9 mouse cellular contexts compared by ENCODE assay signal in genomic region chr11:70227661-70228245, GRCm38 (mm10). TPM values are rescaled to one million over a fixed set of nuclear protein-coding genes. Genes with fewer than 3 reads are reported as not detected.
DNase-seq lines count a peak whose midpoint lies in the region; ATAC-seq lines count a peak whose summit lies in the region.
"Had no signal": no experiment of that assay in that cellular context is flagged by ENCODE, and none has a peak within 500 bp of the region (broad histone marks: within the 10 kb centered on the region; RNA-seq: fewer than 3 reads in every experiment).

No protein-coding gene starts in this region.

- no peak for DNase-seq in kidney, adult 18-20 months
- no peak for DNase-seq in spleen, adult 18-20 months
- DNase-seq in urinary bladder, postnatal 4 days (ENCODE audit: low spot score in 2 of 2): no peak
- DNase-seq in spleen, postnatal 14 days (ENCODE audit: low spot score in 2 of 2): no peak
- DNase-seq: kidney, postnatal 10 days had no signal

- H3K4me2 ChIP-seq in kidney, embryonic 14.5 days (replicated peaks; ENCODE audit: low read depth, low read length): peak overlapping the region; percentile 43
- peak overlapping the region; percentile 54 for H3K4me2 ChIP-seq in embryonic facial prominence, embryonic 13.5 days
- peak overlapping the region; percentile 71 for H3K4me2 ChIP-seq in heart, embryonic 13.5 days
- H3K4me2 ChIP-seq in limb, embryonic 15.5 days: no peak overlapping the region

- H3K27me3 ChIP-seq in kidney, embryonic 14.5 days (ENCODE audit: control insufficient read depth, insufficient read depth, low read length): peaks cover 50% of the 10 kb centered on the region
- peaks cover 77% of the 10 kb centered on the region for H3K27me3 ChIP-seq in embryonic facial prominence, embryonic 13.5 days
- peaks cover 68% of the 10 kb centered on the region for H3K27me3 ChIP-seq in heart, embryonic 13.5 days (replicated peaks)
- peaks cover 70% of the 10 kb centered on the region for H3K27me3 ChIP-seq in limb, embryonic 15.5 days

- no peak overlapping the region; the same call in 1 of the 2 replicates for H3K9ac ChIP-seq in kidney, embryonic 14.5 days (ENCODE audit: low read depth, low read length)
- no peak overlapping the region for H3K9ac ChIP-seq in embryonic facial prominence, embryonic 13.5 days
- peak overlapping the region; percentile 82 for H3K9ac ChIP-seq in heart, embryonic 13.5 days
- no peak overlapping the region for H3K9ac ChIP-seq in limb, embryonic 15.5 days

- no peak for ATAC-seq in kidney, embryonic 14.5 days (ENCODE audit: low FRiP score, low TSS enrichment)
- no peak for ATAC-seq in embryonic facial prominence, embryonic 13.5 days (ENCODE audit: insufficient number of reproducible peaks, insufficient read depth, low FRiP score, low TSS enrichment, low read depth)
- no peak for ATAC-seq in heart, embryonic 13.5 days (ENCODE audit: extremely low read depth, insufficient number of reproducible peaks, low FRiP score, low TSS enrichment)
- no peak for ATAC-seq in limb, embryonic 15.5 days (ENCODE audit: insufficient number of reproducible peaks, low FRiP score, low TSS enrichment, low read depth)

- no peaks in the 10 kb centered on the region for H3K36me3 ChIP-seq in kidney, embryonic 14.5 days (ENCODE audit: control insufficient read depth, insufficient read depth, low read length)
- H3K36me3 ChIP-seq in embryonic facial prominence, embryonic 13.5 days: no peaks in the 10 kb centered on the region
- H3K36me3 ChIP-seq in heart, embryonic 13.5 days: no peaks in the 10 kb centered on the region
- H3K36me3 ChIP-seq in limb, embryonic 15.5 days: no peaks in the 10 kb centered on the region

- H3K4me3 ChIP-seq in kidney, embryonic 14.5 days (ENCODE audit: low read length): peak overlapping the region; percentile 38
- peak overlapping the region; percentile 37; the same call in 1 of the 2 replicates for H3K4me3 ChIP-seq in embryonic facial prominence, embryonic 13.5 days
- peak overlapping the region; percentile 51 for H3K4me3 ChIP-seq in heart, embryonic 13.5 days
- H3K4me3 ChIP-seq in limb, embryonic 15.5 days: peak overlapping the region; percentile 30

- H3K9me3 ChIP-seq in kidney, embryonic 14.5 days (ENCODE audit: control insufficient read depth, low read length): no peaks in the 10 kb centered on the region
- H3K9me3 ChIP-seq in embryonic facial prominence, embryonic 13.5 days: no peaks in the 10 kb centered on the region
- no peaks in the 10 kb centered on the region for H3K9me3 ChIP-seq in heart, embryonic 13.5 days
- no peaks in the 10 kb centered on the region for H3K9me3 ChIP-seq in limb, embryonic 15.5 days

- H3K27ac ChIP-seq in kidney, embryonic 14.5 days (ENCODE audit: low read depth, low read length): no peak overlapping the region
- no peak overlapping the region for H3K27ac ChIP-seq in embryonic facial prominence, embryonic 13.5 days
- peak overlapping the region; percentile 88 for H3K27ac ChIP-seq in heart, embryonic 13.5 days (replicated peaks)
- no peak overlapping the region for H3K27ac ChIP-seq in limb, embryonic 15.5 days

- peaks cover 7% of the 10 kb centered on the region for H3K4me1 ChIP-seq in kidney, embryonic 14.5 days (ENCODE audit: control insufficient read depth, insufficient read depth, low read length)
- H3K4me1 ChIP-seq in embryonic facial prominence, embryonic 13.5 days: peaks cover 32% of the 10 kb centered on the region
- peaks cover 64% of the 10 kb centered on the region for H3K4me1 ChIP-seq in heart, embryonic 13.5 days
- H3K4me1 ChIP-seq in limb, embryonic 15.5 days: peaks cover 45% of the 10 kb centered on the region

- WGBS in kidney, embryonic 14.5 days: 89% methylated on average over 4 of the region's 4 CpGs
- 88% methylated on average over 4 of the region's 4 CpGs for WGBS in embryonic facial prominence, embryonic 13.5 days
- 77% methylated on average over 4 of the region's 4 CpGs for WGBS in heart, embryonic 13.5 days
- 86% methylated on average over 4 of the region's 4 CpGs for WGBS in limb, embryonic 15.5 days

RNA-seq across cellular contexts. Expression of gene Bcl6b, which starts 1.8 kb away (rescaled TPM):
- polyA plus RNA-seq in kidney, embryonic 14.5 days (2014; fragmentation: Nextera tagmentation; extraction: Ambion mirVana): 19.2 and 20.0 TPM in 2 replicates
- polyA plus RNA-seq in embryonic facial prominence, embryonic 13.5 days (2015; fragmentation: Nextera tagmentation; extraction: Ambion mirVana): 11.1 and 11.3 TPM in 2 replicates
- polyA plus RNA-seq in heart, embryonic 13.5 days (2015; fragmentation: Nextera tagmentation; extraction: Ambion mirVana): 17.8 and 18.3 TPM in 2 replicates
- 12.1 and 13.9 TPM in 2 replicates for polyA plus RNA-seq in limb, embryonic 15.5 days (2015; fragmentation: Nextera tagmentation; extraction: Ambion mirVana)

RNA-seq across cellular contexts. Expression of gene Slc16a13, which starts 6.9 kb away (rescaled TPM):
- polyA plus RNA-seq in kidney, embryonic 14.5 days (2014; fragmentation: Nextera tagmentation; extraction: Ambion mirVana): 8.4 and 14.2 TPM in 2 replicates
- 9.8 and 13.0 TPM in 2 replicates for polyA plus RNA-seq in embryonic facial prominence, embryonic 13.5 days (2015; fragmentation: Nextera tagmentation; extraction: Ambion mirVana)
- 5.0 and 7.1 TPM in 2 replicates for polyA plus RNA-seq in heart, embryonic 13.5 days (2015; fragmentation: Nextera tagmentation; extraction: Ambion mirVana)
- 11.0 and 12.3 TPM in 2 replicates for polyA plus RNA-seq in limb, embryonic 15.5 days (2015; fragmentation: Nextera tagmentation; extraction: Ambion mirVana)

RNA-seq across cellular contexts. Expression of gene 0610010K14Rik, which starts 10.0 kb away (rescaled TPM):
- 180 and 243 TPM in 2 replicates for polyA plus RNA-seq in kidney, embryonic 14.5 days (2014; fragmentation: Nextera tagmentation; extraction: Ambion mirVana)
- polyA plus RNA-seq in embryonic facial prominence, embryonic 13.5 days (2015; fragmentation: Nextera tagmentation; extraction: Ambion mirVana): 188 and 200 TPM in 2 replicates
- polyA plus RNA-seq in heart, embryonic 13.5 days (2015; fragmentation: Nextera tagmentation; extraction: Ambion mirVana): 125 and 137 TPM in 2 replicates
- 154 and 172 TPM in 2 replicates for polyA plus RNA-seq in limb, embryonic 15.5 days (2015; fragmentation: Nextera tagmentation; extraction: Ambion mirVana)

RNA-seq across cellular contexts. Expression of gene Gm21988, which starts 11.9 kb away (rescaled TPM):
- polyA plus RNA-seq in kidney, embryonic 14.5 days (2014; fragmentation: Nextera tagmentation; extraction: Ambion mirVana): 7.8 and 10.5 TPM in 2 replicates
- 11.7 and 13.9 TPM in 2 replicates for polyA plus RNA-seq in embryonic facial prominence, embryonic 13.5 days (2015; fragmentation: Nextera tagmentation; extraction: Ambion mirVana)
- polyA plus RNA-seq in heart, embryonic 13.5 days (2015; fragmentation: Nextera tagmentation; extraction: Ambion mirVana): 9.0 and 9.5 TPM in 2 replicates
- polyA plus RNA-seq in limb, embryonic 15.5 days (2015; fragmentation: Nextera tagmentation; extraction: Ambion mirVana): 12.1 TPM in 2 replicates

RNA-seq across cellular contexts. Expression of gene Rnasek, which starts 11.9 kb away (rescaled TPM):
- polyA plus RNA-seq in kidney, embryonic 14.5 days (2014; fragmentation: Nextera tagmentation; extraction: Ambion mirVana): 149 and 173 TPM in 2 replicates
- 168 and 170 TPM in 2 replicates for polyA plus RNA-seq in embryonic facial prominence, embryonic 13.5 days (2015; fragmentation: Nextera tagmentation; extraction: Ambion mirVana)
- polyA plus RNA-seq in heart, embryonic 13.5 days (2015; fragmentation: Nextera tagmentation; extraction: Ambion mirVana): 214 and 235 TPM in 2 replicates
- polyA plus RNA-seq in limb, embryonic 15.5 days (2015; fragmentation: Nextera tagmentation; extraction: Ambion mirVana): 219 and 226 TPM in 2 replicates
